Mouse (Mus musculus) kidney, postnatal 4 days (tissue): ENCODE results near the gene Ldb3.
A peak's percentile ranks its signal among the peaks of the same experiment; 100 is the strongest.

Experiments
- DNase-seq, 2 experiments: peaks; one replicate each; pipeline ENCODE4 v3.0.0; 2021; ENCODE audit warnings: mixed read lengths in 2 of 2

The Ldb3 gene

DNA sequence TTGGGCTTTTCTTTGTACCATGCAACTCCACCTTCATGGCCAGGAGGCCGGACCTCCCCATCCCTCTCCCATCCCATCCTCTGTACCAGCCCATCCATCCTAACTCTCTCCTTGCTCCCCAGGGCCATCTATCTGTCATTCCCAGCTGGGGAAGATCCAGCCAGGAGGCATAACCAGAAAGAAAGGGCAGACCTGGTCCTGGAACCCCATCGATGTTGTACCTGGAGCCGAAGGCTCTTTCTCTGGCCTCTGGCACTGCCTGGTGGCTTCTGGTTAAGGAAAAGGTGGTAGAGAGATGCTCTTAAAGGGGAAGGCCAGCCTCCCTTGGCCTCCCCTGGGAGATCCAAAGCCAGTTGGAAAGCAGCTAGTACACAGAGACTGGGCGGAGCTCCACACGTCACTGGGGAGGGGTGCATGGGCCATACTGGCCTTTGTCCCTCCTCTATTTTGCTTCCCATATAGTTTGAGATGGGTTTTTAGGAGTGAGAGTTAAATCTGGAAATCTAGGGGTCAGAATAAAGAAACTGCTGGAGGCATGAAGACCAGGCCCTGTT, 1.6 kb upstream of the Ldb3 start:
- DNase-seq, result no peak

DNA sequence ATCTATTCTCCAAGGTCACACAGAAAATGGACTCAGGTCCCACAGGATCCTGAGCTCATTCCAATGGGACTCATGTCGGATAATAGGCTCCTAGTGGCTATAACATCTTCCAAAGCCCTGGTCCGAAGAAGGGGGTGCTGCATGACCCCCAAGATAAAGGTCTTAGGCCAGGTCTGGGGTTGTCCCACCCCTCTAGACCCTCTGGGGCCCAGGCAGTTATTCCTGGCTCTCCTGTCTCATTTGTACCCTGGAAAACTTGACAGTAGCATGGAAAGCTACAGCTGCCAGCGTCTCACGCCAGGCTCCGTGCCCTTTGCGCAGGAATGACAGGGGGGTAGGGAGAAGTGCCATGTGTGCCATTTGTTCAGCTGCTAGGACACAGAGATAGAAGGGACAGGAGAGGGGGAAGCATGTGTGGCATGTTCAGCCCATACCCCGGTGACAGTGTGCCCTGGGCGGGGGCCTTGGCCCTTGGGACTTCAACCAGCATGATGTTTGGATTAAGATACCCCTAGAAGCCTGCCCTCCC, 767 bp upstream of the Ldb3 start:
- DNase-seq, result no peak

DNA sequence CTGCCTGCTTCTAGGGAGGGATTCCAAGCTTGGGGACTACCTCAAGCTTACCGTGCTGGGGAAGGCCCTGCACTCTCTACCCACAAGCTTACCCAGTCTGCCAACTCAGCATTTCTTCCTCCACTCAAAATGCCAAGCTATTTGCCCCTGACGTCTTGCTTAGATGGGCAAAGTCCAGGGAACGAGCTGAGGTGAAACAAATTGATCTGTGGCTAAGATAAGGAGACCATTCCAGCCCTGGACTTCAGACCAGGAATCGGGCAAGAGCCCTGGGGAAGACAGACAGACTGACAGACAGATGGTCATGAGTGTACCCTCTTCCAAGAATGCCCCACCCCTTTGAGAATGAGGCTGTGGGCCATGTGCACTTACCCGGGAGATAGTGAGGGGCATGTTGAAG, 477 bp downstream of the Ldb3 start:
- DNase-seq, result no peak

DNA sequence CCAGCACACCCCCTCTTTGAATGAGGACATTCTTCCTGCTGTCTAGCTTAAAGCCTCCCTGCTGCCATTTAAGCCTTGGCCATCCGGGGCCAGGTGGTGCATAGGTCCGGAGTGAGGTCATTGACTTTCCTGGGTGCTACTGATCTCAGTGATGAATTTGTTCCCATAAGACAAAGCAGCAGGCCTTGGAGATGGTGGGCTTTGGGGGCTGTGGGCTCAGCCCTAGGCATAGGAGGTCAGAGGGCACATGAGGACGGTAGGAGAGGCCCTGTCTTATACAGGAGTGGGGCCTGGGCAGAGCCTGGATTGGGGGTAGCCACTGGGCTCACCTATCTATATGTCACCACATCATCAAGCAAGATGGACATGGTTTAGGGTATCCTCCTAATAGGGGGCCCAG, 1.6 kb downstream of the Ldb3 start:
- DNase-seq, result no peak

DNA sequence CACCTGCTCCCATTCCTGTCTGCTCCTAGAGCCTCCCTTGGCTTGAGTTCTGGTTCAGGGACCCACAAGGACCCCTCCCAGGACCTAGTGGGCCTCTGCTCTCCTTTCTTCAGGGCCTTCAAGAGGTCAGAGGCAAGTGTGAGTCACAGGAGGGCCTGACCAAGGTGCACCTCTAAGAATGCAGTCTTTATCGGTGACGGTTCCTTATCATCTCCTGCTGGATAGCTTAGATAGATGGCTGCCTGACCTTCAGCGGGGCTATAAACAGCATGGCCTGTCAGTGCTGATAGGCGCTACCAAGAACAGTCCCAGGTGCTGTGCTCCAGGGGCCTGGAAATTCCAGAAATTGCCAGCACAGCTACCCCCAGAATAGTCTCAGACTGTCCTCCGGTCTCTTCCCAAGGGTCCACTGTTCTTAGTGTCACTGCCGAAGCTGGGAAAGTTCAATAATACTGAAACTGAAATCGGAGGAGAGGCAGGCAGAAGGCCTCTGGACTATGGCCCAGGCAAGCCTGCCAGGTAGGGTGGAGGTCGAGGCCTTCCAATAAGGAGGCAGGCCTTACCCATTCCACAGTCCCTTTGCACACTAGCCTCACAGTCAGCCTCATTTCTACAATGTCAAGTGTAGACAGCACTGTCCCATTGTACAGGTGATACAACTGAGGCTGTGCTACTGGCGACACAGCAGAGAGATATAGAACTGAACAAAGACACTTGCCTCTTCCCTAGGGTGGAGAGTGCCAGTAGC, 3.0 kb downstream of the Ldb3 start:
- DNase-seq, result no peak

DNA sequence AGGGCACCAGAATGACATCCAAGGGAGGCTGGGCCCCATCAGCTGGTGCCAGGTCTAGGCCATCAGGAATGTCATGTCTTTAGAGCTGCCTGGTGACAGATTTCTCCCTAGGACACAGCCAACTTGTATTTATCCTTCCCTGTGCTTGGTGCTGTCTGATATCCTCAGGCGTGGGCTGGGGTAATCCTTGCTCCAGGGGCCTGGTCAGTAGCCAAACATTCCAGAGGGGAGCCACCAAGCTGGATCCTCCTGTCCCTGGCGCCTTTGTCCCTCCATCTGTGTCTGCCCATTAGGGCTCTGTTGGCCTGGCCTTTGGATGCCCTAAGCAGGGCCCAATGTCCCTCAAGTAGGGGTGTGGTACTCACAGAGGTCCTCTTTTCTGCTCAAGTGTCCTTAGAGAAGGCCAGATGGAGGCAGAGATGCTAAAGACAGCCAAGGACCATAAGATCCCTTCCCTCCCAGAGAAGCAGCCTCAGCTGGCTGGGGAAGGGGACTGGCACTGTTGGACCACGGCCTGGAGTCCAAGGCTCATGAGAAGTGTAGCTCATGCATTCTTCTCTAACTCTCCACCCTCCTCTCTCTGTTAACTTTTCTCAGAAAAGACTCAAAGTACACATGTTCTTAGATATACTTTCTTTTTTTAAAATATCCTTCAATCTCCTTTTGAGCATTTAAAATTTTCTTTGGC, 5.6 kb downstream of the Ldb3 start:
- DNase-seq, result peak; percentile 40 to 64

DNA sequence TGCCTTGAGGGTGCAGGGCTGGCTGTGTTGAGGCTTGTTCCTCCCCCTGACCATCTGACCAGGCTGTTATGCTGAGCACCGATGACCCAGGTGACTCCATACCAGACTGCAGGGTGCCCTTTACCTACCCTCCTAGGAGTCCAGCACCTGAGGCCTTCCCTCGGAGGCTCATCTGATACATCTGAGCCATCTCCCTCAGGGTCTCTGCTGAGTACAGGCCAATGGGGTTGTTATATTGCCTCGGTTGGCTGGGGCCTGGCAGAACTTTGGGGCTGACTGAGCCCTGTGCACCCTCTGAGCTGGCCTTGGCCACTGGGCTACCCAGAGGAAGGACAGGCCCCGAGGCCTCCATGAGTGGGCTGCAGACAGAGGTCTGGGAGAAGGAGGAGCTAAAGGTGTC, 11.6 kb downstream of the Ldb3 start:
- DNase-seq, result no peak

DNA sequence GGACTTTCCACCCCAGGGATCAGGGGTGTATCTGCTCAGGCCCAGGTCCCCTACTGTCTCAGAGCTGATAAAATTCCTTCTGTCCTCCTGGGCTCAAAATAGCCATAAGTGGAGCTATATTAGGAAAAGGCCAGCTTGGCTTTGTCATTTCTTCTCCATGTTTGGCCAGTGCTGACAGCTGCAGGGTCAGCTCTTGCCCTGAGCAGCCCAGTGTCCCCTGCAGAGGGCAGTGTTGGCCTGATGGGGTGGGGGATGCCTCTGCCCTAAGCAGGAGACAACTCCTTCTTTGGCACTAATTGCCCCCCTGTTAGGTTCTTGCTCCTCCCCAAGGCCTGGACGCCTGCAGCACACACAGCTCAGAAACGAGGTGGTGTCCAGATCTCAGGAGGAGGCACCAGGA, 14.4 kb downstream of the Ldb3 start:
- DNase-seq, result peak; percentile 56 to 62

DNA sequence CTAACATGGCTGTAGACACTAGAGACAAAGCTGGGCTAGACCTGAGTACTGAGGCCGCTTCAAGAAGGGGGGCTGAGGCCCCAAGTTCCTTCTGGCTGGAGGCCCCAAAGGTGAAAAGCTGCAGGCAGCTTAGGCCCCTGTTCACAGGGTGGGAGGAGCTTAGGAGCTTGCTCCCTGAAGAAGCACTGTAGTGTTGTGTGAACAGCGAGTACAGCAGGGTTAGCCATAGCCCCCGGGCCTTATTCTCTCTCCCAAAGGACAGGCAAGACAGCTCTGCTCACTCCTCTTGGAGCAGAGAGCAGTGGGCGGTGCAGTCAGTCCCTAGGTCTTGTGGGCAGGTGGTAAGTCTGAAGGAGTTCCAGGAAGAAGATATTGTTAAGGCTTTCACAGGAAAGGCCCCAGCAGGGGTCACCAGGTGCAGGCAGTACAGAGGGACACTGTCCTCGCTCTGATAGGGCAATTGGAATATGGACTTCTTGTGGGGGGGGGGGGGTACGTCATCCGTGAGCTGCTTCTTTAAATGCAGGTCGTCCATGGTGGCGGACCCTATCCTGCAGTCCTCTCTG, 15.1 kb downstream of the Ldb3 start:
- no peak for DNase-seq

DNA sequence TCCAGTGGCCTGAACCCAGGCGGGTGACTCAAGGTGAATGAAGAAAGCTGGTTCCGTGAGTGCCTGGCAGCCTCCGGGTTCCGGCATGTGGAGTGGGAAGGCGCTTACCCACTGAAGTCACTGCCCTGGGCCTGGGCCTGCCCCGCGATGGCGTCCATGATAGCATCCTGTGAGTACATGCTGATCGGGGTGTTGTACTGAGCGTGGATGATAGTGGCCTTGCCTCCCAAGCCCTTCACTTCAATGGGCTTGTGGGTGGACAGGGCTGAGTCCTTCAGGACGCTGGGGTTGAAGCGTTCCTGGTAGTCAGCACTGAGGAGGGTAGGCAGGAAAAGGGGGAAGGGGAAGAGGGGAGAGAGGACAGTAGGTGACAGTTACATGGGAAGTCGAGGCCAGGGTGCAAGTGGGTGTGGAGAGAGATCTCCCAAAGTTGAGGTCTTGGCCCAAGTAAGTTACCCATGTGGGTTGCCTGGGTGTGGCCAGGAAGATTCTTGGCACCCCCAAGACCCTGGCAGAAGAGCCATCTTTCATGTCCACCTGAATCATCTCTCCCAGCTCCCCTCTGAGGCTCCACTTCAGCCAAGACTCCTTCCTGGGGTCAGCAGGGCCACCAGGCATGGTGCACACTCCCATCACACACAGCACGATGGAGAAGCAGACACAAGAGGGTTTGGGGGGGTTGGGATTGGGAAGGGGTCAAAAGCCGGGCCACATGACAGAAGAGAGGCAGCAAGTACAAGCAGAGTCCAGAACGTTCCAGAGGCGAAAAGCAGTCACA, 16.7 kb downstream of the Ldb3 start:
- no peak for DNase-seq

DNA sequence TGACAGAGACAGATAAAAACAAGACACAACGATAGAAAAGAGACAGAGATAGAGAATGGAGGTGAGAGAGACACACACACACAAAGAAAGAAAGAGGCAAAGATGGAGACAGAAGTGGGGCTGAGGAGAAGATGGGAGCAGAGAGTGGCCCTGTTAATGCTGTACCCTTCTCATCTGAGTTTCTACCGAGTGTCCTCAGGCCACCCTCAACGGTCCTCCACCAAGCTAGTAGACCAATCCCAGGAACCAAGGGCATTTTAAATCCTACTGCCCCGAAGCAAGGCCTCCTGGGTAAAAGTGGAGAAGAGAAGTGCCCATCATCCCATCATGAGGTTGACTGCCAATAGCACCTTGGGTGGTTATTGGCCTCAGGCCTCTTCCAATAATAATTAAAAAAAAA, 17.6 kb downstream of the Ldb3 start:
- DNase-seq, result no peak

DNA sequence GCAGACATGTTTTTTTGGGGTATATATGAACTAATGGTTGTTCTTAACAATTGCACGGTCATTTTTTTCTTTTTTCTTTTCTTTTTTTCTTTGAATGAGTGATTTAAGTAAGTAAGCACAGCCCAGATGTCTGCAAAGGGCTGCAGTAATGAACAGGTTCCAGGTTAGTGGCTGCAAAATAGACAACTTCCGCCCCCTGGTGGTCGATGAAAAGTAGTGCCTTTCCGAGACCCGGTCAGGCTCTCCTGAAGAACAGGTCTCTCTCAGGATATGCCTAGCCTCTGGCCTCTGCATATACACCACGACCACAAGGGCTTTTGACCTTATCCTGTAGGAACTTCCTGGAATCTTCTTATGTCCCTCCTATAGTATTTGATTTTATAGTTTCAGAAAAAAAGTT, 18.2 kb downstream of the Ldb3 start:
- peak; percentile 87 to 88 for DNase-seq

DNA sequence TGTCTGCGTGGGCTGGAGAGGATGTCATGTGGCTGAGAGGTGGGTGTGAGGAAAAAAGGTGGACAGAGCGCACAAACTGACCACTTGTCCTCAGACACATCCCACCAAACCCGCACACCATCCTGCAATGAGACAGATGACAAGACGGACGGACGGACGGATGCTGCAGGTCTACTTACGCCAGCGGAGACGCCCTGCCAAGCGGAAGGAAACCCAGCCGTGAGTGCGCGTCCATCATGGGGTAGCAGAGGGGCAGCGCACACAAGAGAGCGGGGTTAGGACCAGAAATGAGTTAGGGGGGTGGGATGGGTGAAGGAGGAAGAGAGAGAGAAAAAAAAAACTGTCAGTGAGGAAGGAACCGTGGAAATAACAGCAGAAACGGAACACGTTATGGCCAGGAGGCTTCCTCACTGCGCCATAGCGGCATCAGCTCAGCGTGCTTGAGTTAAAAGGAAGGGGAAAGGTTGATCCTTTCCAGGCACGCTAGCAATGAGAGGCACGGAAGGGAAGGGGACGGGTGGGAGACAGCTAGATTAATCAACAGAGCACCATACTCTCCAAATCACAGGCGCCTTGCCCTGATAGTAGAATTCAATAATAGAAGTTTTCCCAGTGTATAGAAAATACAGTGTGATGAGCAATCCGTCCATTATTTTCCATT, 18.8 kb downstream of the Ldb3 start:
- DNase-seq, result no peak

DNA sequence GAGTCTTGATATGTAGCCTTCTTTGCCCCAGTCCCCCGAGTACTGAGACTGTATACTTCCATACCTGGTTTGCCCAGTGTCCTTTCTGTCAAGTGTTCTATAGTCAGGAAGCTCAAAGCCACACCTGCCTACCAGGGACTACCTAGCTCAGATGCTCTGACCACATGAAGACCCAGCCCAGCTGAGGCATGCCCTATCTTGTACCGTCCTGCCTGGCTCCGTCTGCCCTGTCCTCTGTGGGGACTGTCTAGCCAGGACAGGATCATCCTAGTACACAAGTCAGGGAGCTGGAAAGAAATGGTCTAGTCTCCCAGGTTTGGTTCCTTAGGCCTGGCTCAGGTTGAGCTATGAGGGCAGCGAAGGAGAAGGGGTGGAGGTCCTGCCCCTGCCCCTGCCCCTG, 19.9 kb downstream of the Ldb3 start:
- no peak for DNase-seq

DNA sequence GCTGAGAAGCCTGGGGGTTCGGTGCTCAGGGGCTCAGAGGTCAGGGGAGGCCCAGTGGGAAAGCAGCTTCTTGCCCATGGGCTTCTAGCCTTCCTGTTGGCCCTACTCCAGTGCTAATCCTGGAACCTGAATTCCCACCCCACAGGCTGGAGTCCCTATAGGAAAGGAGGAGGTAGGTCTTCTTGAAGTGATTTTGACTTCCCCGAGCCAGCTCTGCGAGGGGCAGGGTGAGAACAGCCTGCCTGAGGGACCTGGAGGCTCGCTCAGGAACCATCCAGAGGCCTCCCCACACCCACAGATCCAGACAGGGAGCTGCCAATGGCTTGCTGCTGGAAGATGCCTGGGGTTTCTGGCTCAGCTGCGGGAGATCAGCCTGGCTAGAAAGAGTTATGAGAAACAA, 20.8 kb downstream of the Ldb3 start:
- DNase-seq, result no peak

DNA sequence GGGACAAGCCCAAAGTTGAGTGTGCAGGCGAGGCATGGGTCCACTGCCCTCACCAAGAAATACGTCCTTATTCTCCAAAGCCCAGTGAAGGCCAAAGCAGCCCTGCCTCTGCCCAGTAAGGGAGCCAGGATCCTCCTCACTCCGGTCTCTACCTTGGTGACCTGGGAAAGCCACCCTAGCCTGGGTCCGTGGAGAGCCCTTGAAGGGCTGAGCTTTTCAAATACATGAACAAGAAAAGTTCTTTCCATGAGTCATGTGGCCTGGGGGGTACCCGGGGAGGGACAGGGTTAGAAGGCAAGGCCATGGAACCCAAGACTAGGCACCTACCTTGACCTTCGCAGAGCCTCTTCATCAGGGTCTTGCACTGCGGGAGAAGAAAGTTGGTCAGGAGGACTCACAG, 22.0 kb downstream of the Ldb3 start:
- no peak for DNase-seq

DNA sequence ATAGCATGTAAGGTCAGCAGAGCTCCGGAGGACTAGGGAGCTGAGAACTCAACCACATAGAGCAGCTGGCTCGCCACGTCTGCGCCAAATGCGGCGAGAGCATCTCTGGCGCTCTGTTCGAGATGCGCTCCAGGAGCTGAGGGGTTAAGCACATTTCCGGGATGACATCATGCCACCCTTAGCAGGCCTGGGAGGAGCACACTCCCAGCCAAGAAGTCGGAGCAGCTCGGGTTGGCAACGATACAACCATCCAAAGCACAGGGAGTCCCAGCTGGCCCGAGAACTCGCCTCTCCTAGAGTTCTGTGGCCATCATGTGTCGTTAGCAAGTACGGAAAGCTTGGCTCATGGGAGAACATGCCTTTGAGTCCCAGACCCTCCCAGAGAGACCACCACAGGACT, 22.8 kb downstream of the Ldb3 start:
- DNase-seq, result peak; percentile 53 to 72

DNA sequence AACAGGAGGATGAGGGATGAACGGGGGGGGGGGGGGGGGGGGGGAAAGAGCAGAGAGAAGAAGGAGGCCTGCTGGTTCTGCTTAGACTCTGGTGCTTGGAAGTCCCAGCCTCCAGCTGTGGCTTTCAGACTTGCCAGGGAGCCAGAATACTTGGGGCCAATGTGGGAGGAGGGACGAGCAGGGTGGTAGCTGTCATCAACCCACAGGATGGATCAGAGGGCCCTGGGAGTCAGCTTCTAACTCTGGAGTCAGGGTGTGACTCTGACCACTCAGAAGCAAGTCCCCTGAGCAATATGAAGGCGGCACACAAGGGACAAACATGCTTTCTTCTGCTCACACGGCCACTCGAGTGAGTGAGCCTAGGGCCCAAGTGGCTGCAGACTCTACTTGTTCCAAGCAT, 23.8 kb downstream of the Ldb3 start:
- DNase-seq, result no peak

DNA sequence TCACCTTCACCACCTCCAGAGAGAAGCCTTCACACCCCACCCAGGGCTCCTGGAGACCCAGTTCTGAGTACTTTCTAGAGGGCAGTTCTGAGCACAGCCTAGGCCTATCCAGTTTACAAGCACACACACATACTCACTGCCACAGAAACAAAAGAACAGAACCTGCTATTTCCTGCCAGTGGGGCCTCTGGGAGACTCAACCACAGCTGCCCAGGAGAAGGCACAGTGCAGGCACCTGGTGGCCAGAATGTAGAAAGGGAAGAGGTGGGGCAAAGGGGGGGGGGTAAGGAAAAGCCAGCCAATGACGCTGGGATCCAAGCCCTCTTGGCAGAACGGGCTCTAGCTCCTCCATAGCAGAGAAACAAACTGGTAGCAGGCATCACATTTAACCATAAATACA, 26.1 kb downstream of the Ldb3 start:
- DNase-seq, result no peak

DNA sequence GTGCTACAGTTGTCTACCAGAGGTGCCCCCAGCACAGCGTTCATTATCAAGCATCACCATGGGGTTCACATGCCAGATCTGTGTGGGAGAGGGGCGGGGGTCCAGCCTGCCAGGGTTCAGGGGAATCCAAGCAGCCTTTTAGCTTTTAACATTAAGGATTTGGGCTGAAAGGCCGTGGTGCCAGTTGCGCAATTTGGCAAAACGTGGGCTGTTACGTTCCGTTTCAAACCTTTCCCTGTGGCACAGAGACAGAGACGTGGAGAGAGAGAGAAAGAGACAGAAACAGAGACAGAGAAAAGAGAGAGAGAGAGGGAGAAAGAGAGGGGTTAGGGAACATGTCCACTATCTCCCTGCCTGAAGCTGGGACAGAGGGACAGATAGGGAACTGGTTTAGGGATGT, 26.8 kb downstream of the Ldb3 start:
- DNase-seq, result no peak

DNA sequence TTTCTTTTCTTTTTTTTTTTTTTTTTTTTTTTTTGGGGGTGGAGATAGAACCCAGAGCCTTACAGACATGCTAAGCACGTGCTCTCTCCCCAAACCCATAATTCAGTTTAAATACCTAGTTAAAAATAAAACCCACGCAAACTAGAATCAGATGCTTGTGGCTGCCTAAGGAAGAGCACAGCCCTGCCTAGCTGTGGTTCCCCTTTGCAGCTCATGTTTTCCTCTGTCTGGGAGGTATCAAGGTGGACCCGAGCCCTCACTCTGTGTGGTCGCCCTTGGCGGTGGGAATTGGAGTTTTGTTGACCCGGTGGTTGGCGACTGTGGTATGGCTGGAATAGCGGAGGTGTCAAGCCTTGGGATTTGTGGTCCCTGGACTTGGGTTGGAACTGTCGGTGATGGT, 29.5 kb downstream of the Ldb3 start:
- no peak for DNase-seq

DNA sequence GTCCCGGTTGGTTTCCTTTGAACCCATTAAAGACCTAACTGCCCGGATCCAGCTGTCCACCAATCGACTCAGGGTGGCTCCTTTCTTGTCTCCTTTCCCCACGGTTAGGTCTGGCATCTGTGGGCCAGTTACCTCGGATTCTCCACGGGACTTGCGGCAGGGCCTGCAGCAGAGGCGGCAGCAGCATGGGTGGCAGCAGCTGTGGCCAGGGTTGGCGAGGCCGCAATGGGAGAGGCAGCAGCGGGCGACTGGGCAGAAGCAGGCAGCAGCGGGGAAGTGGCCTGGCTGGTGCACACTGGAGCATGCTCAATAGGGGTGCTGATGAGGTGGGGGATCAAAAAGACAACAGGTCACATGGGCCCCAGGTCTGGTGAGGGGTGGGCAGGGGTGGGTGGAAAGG, 33.3 kb downstream of the Ldb3 start:
- DNase-seq, result peak in 1 of 2 experiments; percentile 39
